Mouse (Mus musculus) heart, embryonic 13.5 days (tissue): ENCODE measurements around the gene Kifc3. TPM values are rescaled to one million over a fixed set of nuclear protein-coding genes. Genes with fewer than 3 reads are reported as not detected.

Source experiments
- ATAC-seq: fragments of 200-750 bp; cut with Nextera tagmentation; 2 replicates; pipeline ENCODE4 v1.8.0; 2017; ENCODE audit warnings: moderate TSS enrichment; ENCODE audit not compliant: insufficient number of reproducible peaks, low FRiP score, low TSS enrichment; ENCODE audit errors: extremely low read depth
- H3K27ac ChIP-seq: fragments of 300-500 bp; sonication (generic); replicated peaks from 2 replicates; pipeline ENCODE4 v1.5.1; 2015; ENCODE audit warnings: moderate library complexity, mild to moderate bottlenecking, inconsistent platforms
- H3K27me3 ChIP-seq: fragments of 300-500 bp; sonication (generic); replicated peaks from 2 replicates; pipeline ENCODE4 v1.6.1; 2015; ENCODE audit warnings: mild to moderate bottlenecking, inconsistent platforms
- H3K36me3 ChIP-seq: fragments of 300-500 bp; sonication (generic); 2 replicates; pipeline ENCODE4 v1.6.1; 2015; ENCODE audit warnings: mild to moderate bottlenecking, inconsistent platforms
- H3K4me1 ChIP-seq: fragments of 300-500 bp; sonication (generic); 2 replicates; pipeline ENCODE4 v1.6.1; 2015; ENCODE audit warnings: inconsistent platforms
- H3K4me2 ChIP-seq: fragments of 300-500 bp; sonication (generic); 2 replicates; pipeline ENCODE4 v1.6.1; 2015; ENCODE audit warnings: inconsistent platforms, mild to moderate bottlenecking, moderate library complexity
- H3K4me3 ChIP-seq: fragments of 300-500 bp; sonication (generic); 2 replicates; pipeline ENCODE4 v1.5.1; 2015; ENCODE audit warnings: moderate library complexity, mild to moderate bottlenecking, inconsistent platforms
- H3K9ac ChIP-seq: fragments of 300-500 bp; sonication (generic); 2 replicates; pipeline ENCODE4 v1.6.1; 2015; ENCODE audit warnings: inconsistent platforms, mild to moderate bottlenecking, moderate library complexity
- H3K9me3 ChIP-seq: fragments of 300-500 bp; sonication (generic); 2 replicates; pipeline ENCODE4 v1.6.1; 2016; ENCODE audit warnings: inconsistent platforms
- WGBS: fragments of 180-500 bp; shearing (Covaris S2); methylation state at CpG from one replicate; pipeline ENCODE4 v1.1.7; 2015; ENCODE audit warnings: mixed read lengths; 5-methylcytosine and 5-hydroxymethylcytosine counted together
- polyA plus RNA-seq: library from polyadenylated mRNA; unstranded; fragments of >200 nt; fragmentation: Nextera tagmentation; extraction: Ambion mirVana; gene quantifications from 2 replicates; pipeline ENCODE4 v1.2.1, GENCODE M21; 2015

The Kifc3 gene
- polyA plus RNA-seq, 1 experiment from 2014 or later: 10.6 TPM

- Histone ChIP-seq H3K9ac (no peak overlapping the region), H3K4me2 (no peak overlapping the region), H3K4me3 (no peak overlapping the region), H3K4me1 (no peaks in the 10 kb centered on the region), H3K27ac (no peak overlapping the region), H3K27me3 (no peaks in the 10 kb centered on the region), H3K9me3 (no peaks in the 10 kb centered on the region), H3K36me3 (peaks cover 97% of the 10 kb centered on the region)
- WGBS: 75% methylated on average over 4 of the region's 4 CpGs
- ATAC-seq: no peak
Observed at GRCm38 (mm10) chr8:95093574-95093973, 109.0 kb downstream of the Kifc3 start.

- Histone ChIP-seq H3K27ac (peak overlapping the region; percentile 21; the same call in 1 of the 2 replicates), H3K9ac (peak overlapping the region; percentile 40; the same call in 1 of the 2 replicates)
Observed at GRCm38 (mm10) chr8:95085432-95086141, 117.0 kb downstream of the Kifc3 start.

GRCm38 (mm10) chr8:95084744-95085431 is 117.7 kb downstream of the Kifc3 start:
- H3K27me3 ChIP-seq: no peaks in the 10 kb centered on the region
- no peaks in the 10 kb centered on the region for H3K9me3 ChIP-seq
- peak overlapping the region; percentile 38 for H3K4me2 ChIP-seq
- no peak overlapping the region for H3K4me3 ChIP-seq
- peak overlapping the region; percentile 21; the same call in 1 of the 2 replicates for H3K27ac ChIP-seq
- 82% methylated on average over 10 of the region's 10 CpGs for WGBS
- ATAC-seq: no peak
- peak overlapping the region; percentile 40; the same call in 1 of the 2 replicates for H3K9ac ChIP-seq
- H3K4me1 ChIP-seq: peaks cover 25% of the 10 kb centered on the region
- peaks cover 63% of the 10 kb centered on the region for H3K36me3 ChIP-seq

More at GRCm38 (mm10) chr8:95085432-95086141, 117.0 kb downstream of the Kifc3 start:
- Histone ChIP-seq H3K4me1 (peaks cover 22% of the 10 kb centered on the region), H3K4me3 (no peak overlapping the region), H3K36me3 (peaks cover 70% of the 10 kb centered on the region), H3K9me3 (no peaks in the 10 kb centered on the region), H3K4me2 (peak overlapping the region; percentile 38), H3K27me3 (no peaks in the 10 kb centered on the region)
- WGBS: 69% methylated on average over 7 of the region's 7 CpGs
- no peak for ATAC-seq

- 0 out of 2 replicates have a peak overlapping the region, but pooled peaks have one; percentile 28 for H3K9ac ChIP-seq
- H3K9me3 ChIP-seq: no peaks in the 10 kb centered on the region
- H3K27ac ChIP-seq: no peak overlapping the region
- H3K36me3 ChIP-seq: peaks cover 59% of the 10 kb centered on the region
- peaks cover 25% of the 10 kb centered on the region for H3K4me1 ChIP-seq
- 82% methylated on average over 4 of the region's 4 CpGs for WGBS
- H3K4me2 ChIP-seq: peak overlapping the region; percentile 38; the same call in 1 of the 2 replicates
- no peak overlapping the region for H3K4me3 ChIP-seq
- no peak for ATAC-seq
- no peaks in the 10 kb centered on the region for H3K27me3 ChIP-seq
Observed at GRCm38 (mm10) chr8:95084261-95084660, 118.4 kb downstream of the Kifc3 start.

- Histone ChIP-seq H3K4me1 (peaks cover 25% of the 10 kb centered on the region), H3K4me2 (peak overlapping the region; percentile 97), H3K27ac (peak overlapping the region; percentile 77), H3K9ac (peak overlapping the region; percentile 91), H3K4me3 (peak overlapping the region; percentile 90), H3K36me3 (peaks cover 33% of the 10 kb centered on the region), H3K27me3 (peaks cover 9% of the 10 kb centered on the region; the same call in 1 of the 2 replicates), H3K9me3 (no peaks in the 10 kb centered on the region)
- whole genome bisulfite sequencing: 6% methylated on average over 11 of the region's 11 CpGs
- no peak for ATAC-seq
Observed at GRCm38 (mm10) chr8:95081650-95082049, 121.0 kb downstream of the Kifc3 start.

GRCm38 (mm10) chr8:95080381-95081341 is 122.0 kb downstream of the Kifc3 start, which contains the start of gene Katnb1:
Katnb1 (plus strand) TSS chr8:95081186.
- peaks cover 27% of the 10 kb centered on the region for H3K36me3 ChIP-seq
- H3K27me3 ChIP-seq: peaks cover 9% of the 10 kb centered on the region; the same call in 1 of the 2 replicates
- peaks cover 22% of the 10 kb centered on the region for H3K4me1 ChIP-seq
- under 1% methylated on average over 47 of the region's 47 CpGs for WGBS
- no peaks in the 10 kb centered on the region for H3K9me3 ChIP-seq
- peak within 1 kb of the TSS; percentile 91 for H3K9ac ChIP-seq
- ATAC-seq: peak; percentile 93
- peak within 1 kb of the TSS; percentile 97 for H3K4me2 ChIP-seq
- H3K27ac ChIP-seq: peak within 1 kb of the TSS; percentile 77
- peak within 1 kb of the TSS; percentile 90 for H3K4me3 ChIP-seq

- no peaks in the 10 kb centered on the region for H3K9me3 ChIP-seq
- H3K4me2 ChIP-seq: no peak overlapping the region
- H3K9ac ChIP-seq: no peak overlapping the region
- peaks cover 14% of the 10 kb centered on the region for H3K36me3 ChIP-seq
- peaks cover 12% of the 10 kb centered on the region for H3K27me3 ChIP-seq
- no peak overlapping the region for H3K27ac ChIP-seq
- no peak for ATAC-seq
- peaks cover 15% of the 10 kb centered on the region for H3K4me1 ChIP-seq
- WGBS: 81% methylated on average over 4 of the region's 4 CpGs
- H3K4me3 ChIP-seq: no peak overlapping the region
Observed at GRCm38 (mm10) chr8:95079305-95079704, 123.3 kb downstream of the Kifc3 start.

GRCm38 (mm10) chr8:95078055-95078454 is 124.6 kb downstream of the Kifc3 start:
- Histone ChIP-seq H3K36me3 (0 out of 2 replicates have a peak, but pooled peaks cover 4% of the 10 kb centered on the region), H3K27me3 (peaks cover 21% of the 10 kb centered on the region), H3K4me2 (no peak overlapping the region), H3K4me3 (no peak overlapping the region), H3K9ac (no peak overlapping the region), H3K27ac (no peak overlapping the region), H3K9me3 (no peaks in the 10 kb centered on the region), H3K4me1 (peaks cover 15% of the 10 kb centered on the region)
- ATAC-seq: no peak
- 73% methylated on average over 3 of the region's 3 CpGs for WGBS

- Histone ChIP-seq H3K4me3 (no peak overlapping the region), H3K27me3 (peaks cover 21% of the 10 kb centered on the region), H3K36me3 (no peaks in the 10 kb centered on the region), H3K9me3 (no peaks in the 10 kb centered on the region), H3K9ac (no peak overlapping the region), H3K4me1 (peaks cover 3% of the 10 kb centered on the region), H3K4me2 (no peak overlapping the region), H3K27ac (no peak overlapping the region)
- no peak for ATAC-seq
- WGBS: 71% methylated on average over 17 of the region's 17 CpGs
Observed at GRCm38 (mm10) chr8:95076151-95076550, 126.5 kb downstream of the Kifc3 start.

GRCm38 (mm10) chr8:95075504-95075903 is 127.1 kb downstream of the Kifc3 start:
- ATAC-seq: no peak
- Histone ChIP-seq H3K4me3 (no peak overlapping the region), H3K27ac (no peak overlapping the region), H3K9me3 (no peaks in the 10 kb centered on the region), H3K9ac (no peak overlapping the region), H3K27me3 (peaks cover 21% of the 10 kb centered on the region), H3K4me1 (peaks cover 3% of the 10 kb centered on the region), H3K36me3 (no peaks in the 10 kb centered on the region), H3K4me2 (no peak overlapping the region)
- 61% methylated on average over 3 of the region's 3 CpGs for WGBS
